Mouse (Mus musculus) embryonic facial prominence, embryonic 14.5 days (tissue): ENCODE data around the gene Ripor1. TPM values are rescaled to one million over a fixed set of nuclear protein-coding genes. Genes with fewer than 3 reads are reported as not detected.

ENCODE experiments used
- ATAC-seq: fragments of 200-750 bp; cut with Nextera tagmentation; 2 replicates; pipeline ENCODE4 v1.8.0; 2017; ENCODE audit warnings: low read depth, moderate number of reproducible peaks, moderate TSS enrichment
- DNase-seq: peaks from one replicate; pipeline ENCODE4 v3.0.0-alpha.2; 2015; ENCODE audit warnings: low spot score
- H3K27ac ChIP-seq: fragments of 300-500 bp; sonication (generic); replicated peaks from 2 replicates; pipeline ENCODE4 v1.5.1; 2014; ENCODE audit warnings: low read depth, mild to moderate bottlenecking, low read length, moderate library complexity
- H3K27me3 ChIP-seq: fragments of 300-500 bp; sonication (generic); replicated peaks from 2 replicates; pipeline ENCODE4 v1.6.1; 2014; ENCODE audit warnings: low read length; ENCODE audit not compliant: control insufficient read depth, insufficient read depth
- H3K36me3 ChIP-seq: fragments of 300-500 bp; sonication (generic); 2 replicates; pipeline ENCODE4 v1.6.1; 2014; ENCODE audit warnings: low read length, mixed read lengths; ENCODE audit not compliant: control insufficient read depth, insufficient read depth
- H3K4me1 ChIP-seq: fragments of 300-500 bp; sonication (generic); 2 replicates; pipeline ENCODE4 v1.6.1; 2014; ENCODE audit warnings: antibody characterized with exemption, low read length; ENCODE audit not compliant: control insufficient read depth, insufficient read depth
- H3K4me2 ChIP-seq: fragments of 300-500 bp; sonication (generic); 2 replicates; pipeline ENCODE4 v1.6.1; 2014; ENCODE audit warnings: low read depth, mild to moderate bottlenecking, low read length, moderate library complexity, mixed read lengths
- H3K4me3 ChIP-seq: fragments of 300-500 bp; sonication (generic); 2 replicates; pipeline ENCODE4 v1.5.1; 2014; ENCODE audit warnings: low read depth, mild to moderate bottlenecking, low read length
- H3K9ac ChIP-seq: fragments of 300-500 bp; sonication (generic); 2 replicates; pipeline ENCODE4 v1.6.1; 2014; ENCODE audit warnings: low read depth, mild to moderate bottlenecking, low read length, moderate library complexity, mixed read lengths
- H3K9me3 ChIP-seq: fragments of 300-500 bp; sonication (generic); 2 replicates; pipeline ENCODE4 v1.6.1; 2016; ENCODE audit warnings: low read length; ENCODE audit not compliant: control insufficient read depth
- WGBS: fragments of 180-500 bp; shearing (Covaris S2); extraction: QIAGEN DNeasy Blood & Tissue Kit; methylation state at CpG from one replicate; pipeline ENCODE4 v1.1.7; 2014; 5-methylcytosine and 5-hydroxymethylcytosine counted together
- polyA plus RNA-seq: library from polyadenylated mRNA; unstranded; fragments of >200 nt; fragmentation: Nextera tagmentation; extraction: Ambion mirVana; gene quantifications from 2 replicates; pipeline ENCODE4 v1.2.1, GENCODE M21; 2014

Gene Ripor1
- polyA plus RNA-seq, 1 experiment from 2014 or later: 23.6 TPM

DNA sequence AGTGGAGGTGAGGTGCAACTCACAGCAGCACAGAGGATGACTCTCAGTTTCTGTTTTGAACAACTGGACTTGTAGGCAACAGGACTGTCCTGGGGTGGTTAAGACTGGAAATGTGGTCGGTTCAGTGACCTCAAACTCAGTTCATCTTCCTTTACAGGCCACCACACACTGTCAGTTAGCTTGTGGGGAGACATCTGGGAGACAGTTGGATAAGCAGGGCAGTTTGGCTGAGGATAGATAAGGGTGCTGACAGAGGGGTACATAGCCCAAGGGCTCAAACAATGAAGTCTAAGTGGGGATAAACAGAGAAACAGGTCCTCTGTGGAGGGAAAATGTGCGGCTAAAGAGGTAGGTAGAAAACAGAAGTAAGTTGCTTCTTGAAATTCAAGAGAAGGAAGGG lies 4.3 kb downstream of the Ripor1 start:
- Histone ChIP-seq H3K4me3 (no peak overlapping the region), H3K27ac (no peak overlapping the region)
- 73% methylated on average over 2 of the region's 2 CpGs for WGBS

DNA sequence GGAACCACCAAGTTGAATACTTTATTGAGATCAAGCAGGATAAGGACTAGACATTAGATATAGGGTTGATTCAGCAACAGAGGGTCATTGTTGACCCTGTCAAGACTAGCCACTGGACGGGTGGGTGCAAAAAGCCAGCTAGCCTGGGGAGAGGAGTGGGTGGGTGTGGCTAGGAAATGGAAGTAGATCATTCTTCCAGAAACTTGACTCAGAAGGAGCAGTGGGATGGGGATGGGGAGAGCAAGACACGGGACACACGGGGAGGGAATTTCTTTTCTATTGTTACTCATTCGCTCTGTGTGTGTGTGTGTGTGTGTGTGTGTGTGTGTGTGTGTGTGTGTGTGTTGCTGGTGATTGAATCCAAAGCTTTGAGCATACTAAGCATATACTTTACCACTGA lies 4.7 kb downstream of the Ripor1 start:
- Histone ChIP-seq H3K4me1 (peaks cover 18% of the 10 kb centered on the region), H3K4me2 (no peak overlapping the region), H3K36me3 (no peaks in the 10 kb centered on the region), H3K27ac (no peak overlapping the region), H3K4me3 (no peak overlapping the region), H3K9me3 (no peaks in the 10 kb centered on the region), H3K27me3 (peaks cover 14% of the 10 kb centered on the region; the same call in 1 of the 2 replicates), H3K9ac (no peak overlapping the region)
- WGBS: 62% methylated on average over 4 of the region's 4 CpGs
- DNase-seq (no peak), ATAC-seq (no peak)

More for the DNA sequence above, 4.3 kb downstream of the Ripor1 start:
- ATAC-seq (no peak), DNase-seq (no peak)
- H3K27me3 ChIP-seq: peaks cover 14% of the 10 kb centered on the region; the same call in 1 of the 2 replicates
- H3K4me1 ChIP-seq: peaks cover 18% of the 10 kb centered on the region
- H3K4me2 ChIP-seq: no peak overlapping the region
- no peaks in the 10 kb centered on the region for H3K9me3 ChIP-seq
- H3K9ac ChIP-seq: no peak overlapping the region
- H3K36me3 ChIP-seq: no peaks in the 10 kb centered on the region

DNA sequence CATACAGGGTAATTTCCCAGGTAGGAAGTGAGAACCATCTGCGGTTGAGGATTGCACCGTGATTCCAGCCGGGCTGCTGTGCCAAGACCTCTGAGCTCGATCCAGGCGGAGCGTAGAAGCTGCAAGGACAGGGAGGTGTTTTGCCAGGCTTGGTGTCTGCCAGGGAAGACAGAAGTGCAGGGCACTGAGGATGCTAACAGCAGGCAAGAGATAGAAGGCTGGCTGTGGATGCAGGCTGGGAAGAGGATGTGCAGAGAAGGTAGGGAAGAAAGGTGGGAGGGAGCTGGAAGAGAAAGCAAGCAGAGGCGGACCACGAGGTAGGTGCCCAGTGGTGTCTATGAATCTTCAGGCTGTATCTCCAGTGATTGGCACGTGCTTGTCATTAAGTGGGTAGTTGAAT lies 6.8 kb downstream of the Ripor1 start:
- Histone ChIP-seq H3K4me1 (peaks cover 10% of the 10 kb centered on the region), H3K9me3 (no peaks in the 10 kb centered on the region), H3K27me3 (peaks cover 14% of the 10 kb centered on the region; the same call in 1 of the 2 replicates), H3K27ac (no peak overlapping the region), H3K9ac (no peak overlapping the region), H3K4me2 (no peak overlapping the region), H3K4me3 (no peak overlapping the region), H3K36me3 (peaks cover 20% of the 10 kb centered on the region)
- WGBS: 86% methylated on average over 9 of the region's 9 CpGs
- ATAC-seq (no peak), DNase-seq (no peak)

DNA sequence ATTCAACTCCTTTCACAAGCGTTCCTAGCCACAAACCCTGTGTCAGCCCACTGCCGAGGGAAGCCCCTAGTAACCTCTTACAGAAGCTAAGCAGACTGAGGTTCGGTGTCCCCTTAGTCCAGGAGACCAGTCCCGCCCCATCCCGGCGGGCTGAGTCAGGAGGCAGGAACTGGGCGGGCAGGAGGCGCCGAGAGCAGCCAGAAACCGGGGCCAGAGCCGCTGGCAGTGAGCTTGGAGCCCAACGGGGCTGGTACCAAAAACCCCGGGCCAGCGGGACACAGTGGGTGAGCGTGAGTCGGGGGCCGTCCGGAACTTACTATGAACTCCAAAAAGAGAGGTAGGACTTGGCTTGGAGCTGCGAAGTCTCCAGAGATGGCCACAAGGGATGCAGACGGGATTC lies 8.0 kb downstream of the Ripor1 start:
- 4% methylated on average over 20 of the region's 20 CpGs for WGBS
- no peak overlapping the region for H3K27ac ChIP-seq

DNA sequence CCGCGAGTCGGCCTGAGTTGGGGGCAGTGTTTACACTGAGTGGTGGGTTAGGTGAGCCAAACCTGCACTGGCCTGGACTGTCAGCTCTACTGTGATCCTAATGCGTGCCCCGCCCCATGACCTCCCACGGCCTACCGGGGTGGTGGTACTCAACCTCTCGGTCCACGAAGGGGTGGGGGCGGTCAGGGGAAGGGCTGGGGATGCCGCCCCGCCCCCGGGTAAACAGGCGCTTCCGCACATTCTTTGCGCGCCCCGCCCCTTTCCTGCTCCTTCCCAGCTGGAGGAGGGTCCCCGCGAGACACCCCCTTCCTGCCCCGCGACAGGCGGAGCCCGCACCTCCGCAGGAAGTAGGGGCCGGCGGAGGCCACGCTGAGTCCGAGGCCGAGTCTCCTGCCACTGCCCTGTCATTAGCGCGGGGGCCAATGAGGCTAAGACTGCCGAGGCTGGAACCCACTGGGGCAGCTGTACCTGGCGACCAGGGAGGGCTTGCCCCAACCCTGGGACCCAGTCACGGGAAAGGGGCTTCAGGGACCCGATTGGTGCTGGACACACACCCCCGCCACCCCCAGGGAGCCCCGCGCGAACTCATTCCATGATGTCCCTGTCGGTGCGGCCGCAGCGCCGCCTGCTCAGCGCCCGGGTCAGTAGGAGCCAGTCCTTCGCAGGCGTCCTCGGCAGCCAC lies 8.9 kb downstream of the Ripor1 start:
- Histone ChIP-seq H3K4me1 (peaks cover 6% of the 10 kb centered on the region), H3K4me3 (peak overlapping the region; percentile 51), H3K9me3 (no peaks in the 10 kb centered on the region), H3K9ac (peak overlapping the region; percentile 65), H3K27me3 (peaks cover 14% of the 10 kb centered on the region; the same call in 1 of the 2 replicates), H3K4me2 (peak overlapping the region; percentile 98), H3K36me3 (peaks cover 41% of the 10 kb centered on the region), H3K27ac (no peak overlapping the region)
- peak; percentile 74 for DNase-seq
- 5% methylated on average over 28 of the region's 50 CpGs for WGBS
- ATAC-seq: peak; percentile 55

More for the DNA sequence above, 8.0 kb downstream of the Ripor1 start:
- Histone ChIP-seq H3K4me2 (peak overlapping the region; percentile 98), H3K9ac (peak overlapping the region; percentile 31; the same call in 1 of the 2 replicates), H3K9me3 (no peaks in the 10 kb centered on the region), H3K4me3 (peak overlapping the region; percentile 51), H3K36me3 (peaks cover 32% of the 10 kb centered on the region), H3K4me1 (peaks cover 6% of the 10 kb centered on the region), H3K27me3 (peaks cover 14% of the 10 kb centered on the region; the same call in 1 of the 2 replicates)
- DNase-seq: no peak
- ATAC-seq: 0 out of 2 replicates have a peak, but pooled peaks have one; percentile 17

DNA sequence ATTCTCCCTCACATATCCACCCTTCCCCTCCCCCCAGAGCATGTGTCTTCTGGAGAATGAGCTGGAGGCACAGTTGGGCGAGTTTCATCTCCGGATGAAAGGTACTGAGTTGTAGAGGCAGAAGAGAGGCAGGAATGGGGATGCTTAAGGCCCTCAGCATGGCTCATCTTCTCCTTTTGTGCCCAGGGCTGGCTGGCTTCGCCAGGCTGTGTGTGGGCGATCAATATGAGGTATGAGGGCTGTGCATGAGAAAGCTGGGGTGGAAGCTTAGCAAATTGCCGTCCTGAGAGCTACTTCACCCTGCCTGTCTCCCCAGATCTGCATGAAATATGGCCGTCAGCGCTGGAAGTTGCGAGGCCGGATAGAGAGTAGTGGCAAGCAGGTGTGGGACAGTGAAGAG lies 10.9 kb downstream of the Ripor1 start:
- no peak for DNase-seq
- H3K36me3 ChIP-seq: peaks cover 61% of the 10 kb centered on the region
- H3K9me3 ChIP-seq: no peaks in the 10 kb centered on the region
- 94% methylated on average over 9 of the region's 9 CpGs for WGBS
- no peak overlapping the region for H3K27ac ChIP-seq
- H3K27me3 ChIP-seq: peaks cover 14% of the 10 kb centered on the region; the same call in 1 of the 2 replicates
- ATAC-seq: no peak
- no peak overlapping the region for H3K4me3 ChIP-seq
- H3K4me1 ChIP-seq: peaks cover 6% of the 10 kb centered on the region
- no peak overlapping the region for H3K9ac ChIP-seq
- H3K4me2 ChIP-seq: no peak overlapping the region

DNA sequence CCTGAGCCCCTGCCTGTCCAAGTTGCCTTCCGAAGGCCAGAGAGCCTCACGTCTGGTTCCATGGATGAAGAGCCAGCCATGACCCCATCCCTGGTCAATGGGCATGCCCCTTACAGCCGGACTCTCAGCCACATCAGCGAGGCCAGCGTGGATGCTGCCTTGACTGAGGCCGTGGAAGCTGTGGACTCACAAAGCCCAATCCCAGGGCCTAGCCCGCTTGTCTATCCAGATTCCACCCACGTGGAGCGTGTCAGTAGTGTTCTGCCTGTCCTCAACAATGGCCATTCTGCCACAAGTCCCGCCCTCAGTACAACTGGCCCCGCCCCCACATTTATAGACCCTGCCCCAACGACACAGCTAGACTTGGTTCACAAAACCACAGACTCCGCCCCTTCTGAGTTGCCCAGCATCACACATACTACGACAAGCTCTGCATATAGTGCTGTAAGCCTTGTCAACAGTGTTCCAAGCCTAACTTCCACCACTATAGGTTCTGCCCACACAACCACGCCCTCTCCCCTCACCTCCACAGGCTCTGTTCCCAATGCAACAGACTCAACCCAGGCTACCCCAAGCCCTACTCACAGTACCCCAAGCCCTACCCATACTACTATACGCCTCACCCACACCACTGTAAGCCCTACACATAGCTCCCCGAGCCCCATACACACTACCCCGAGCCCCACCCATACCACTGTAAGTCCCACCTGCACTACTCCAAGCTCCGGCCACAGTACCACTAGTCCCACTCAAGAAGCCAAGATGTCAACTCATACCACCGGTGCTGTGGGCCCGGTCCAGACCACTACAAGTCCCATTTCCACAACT lies 12.6 kb downstream of the Ripor1 start:
- WGBS: 88% methylated on average over 21 of the region's 21 CpGs
- H3K27me3 ChIP-seq: peaks cover 4% of the 10 kb centered on the region; the same call in 1 of the 2 replicates
- H3K9me3 ChIP-seq: no peaks in the 10 kb centered on the region
- DNase-seq (no peak), ATAC-seq (no peak)
- peaks cover 78% of the 10 kb centered on the region for H3K36me3 ChIP-seq
- H3K4me1 ChIP-seq: peaks cover 6% of the 10 kb centered on the region
- no peak overlapping the region for H3K27ac ChIP-seq
- H3K9ac ChIP-seq: no peak overlapping the region
- H3K4me2 ChIP-seq: no peak overlapping the region
- no peak overlapping the region for H3K4me3 ChIP-seq

DNA sequence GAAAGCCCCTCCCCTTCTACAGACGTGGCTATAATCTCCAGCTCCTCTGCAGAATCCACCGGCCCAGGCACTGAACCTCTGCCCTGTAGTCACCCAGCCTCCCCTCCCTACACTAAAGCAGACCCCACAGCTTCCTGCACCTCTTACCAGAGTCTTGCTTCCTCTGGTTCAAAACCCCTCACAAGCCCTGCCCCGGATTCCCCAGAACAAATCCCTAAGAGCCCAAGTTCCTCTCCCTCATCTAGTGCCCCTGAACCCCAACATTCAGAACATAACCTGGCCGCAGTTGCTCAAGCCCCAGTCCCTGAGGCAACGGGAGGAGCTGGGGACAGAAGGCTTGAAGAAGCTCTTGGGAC lies 13.2 kb downstream of the Ripor1 start:
- Histone ChIP-seq H3K4me3 (no peak overlapping the region), H3K4me1 (peaks cover 5% of the 10 kb centered on the region), H3K4me2 (no peak overlapping the region), H3K9me3 (no peaks in the 10 kb centered on the region), H3K9ac (no peak overlapping the region), H3K27ac (no peak overlapping the region), H3K36me3 (peaks cover 83% of the 10 kb centered on the region), H3K27me3 (no peaks in the 10 kb centered on the region)
- DNase-seq: no peak
- no peak for ATAC-seq
- WGBS: 84% methylated on average over 5 of the region's 5 CpGs
